Mouse (Mus musculus): ENCODE measurements around the gene Rad9a. TPM values are rescaled to one million over a fixed set of nuclear protein-coding genes. Genes with fewer than 3 reads are reported as not detected.

The Rad9a gene
- polyA plus RNA-seq, 1 experiment from 2014 or later = 24.1 TPM

DNA sequence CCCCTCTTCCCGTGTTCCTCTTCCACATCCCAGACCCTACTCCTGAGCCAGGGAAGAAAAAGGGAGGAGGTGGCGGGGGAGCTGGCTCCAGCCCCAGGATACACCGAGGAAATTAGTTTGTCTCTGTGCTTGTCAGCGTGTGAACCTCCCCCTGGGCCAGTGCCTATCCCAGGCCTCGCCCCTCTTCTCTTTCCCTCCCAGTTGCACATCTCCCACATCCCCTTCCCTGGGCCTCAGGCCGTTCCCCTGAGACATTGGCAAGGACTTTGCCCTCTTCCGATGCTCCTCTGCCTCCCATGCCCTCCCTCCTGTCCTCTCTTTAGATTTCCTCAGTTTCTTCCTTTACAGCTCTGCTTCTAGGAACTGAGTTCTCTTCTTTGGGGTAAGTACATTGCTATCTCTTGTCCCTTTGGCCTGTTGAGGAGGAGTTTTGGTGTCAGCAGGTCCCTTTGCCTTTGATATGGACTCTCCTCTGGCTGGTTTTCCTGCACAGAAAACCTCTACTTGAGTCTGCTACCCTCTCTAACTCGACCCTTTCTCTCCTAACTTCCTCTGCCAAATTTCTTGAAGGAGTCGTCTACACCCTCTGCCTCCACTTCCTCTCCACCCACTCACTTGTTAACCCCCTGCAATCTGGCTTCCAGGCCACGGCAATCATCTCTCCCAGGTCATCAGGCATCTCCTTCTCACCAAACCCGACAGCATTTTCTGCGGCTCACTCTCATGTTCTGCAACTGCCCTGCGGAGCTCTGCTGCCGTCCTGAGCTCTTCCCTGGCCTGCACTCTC is 19.7 kb upstream of the Rad9a start:
- peak overlapping the region; percentile 24; the same call in 1 of the 2 replicates for H3K27ac ChIP-seq (ENCODE audit: low read depth, low read length)
- H3K4me3 ChIP-seq (ENCODE audit: low read depth, low read length) = no peak overlapping the region
- H3K9ac ChIP-seq (ENCODE audit: low read depth, low read length) = 0 out of 2 replicates have a peak overlapping the region, but pooled peaks have one; percentile 22
- H3K36me3 ChIP-seq (ENCODE audit: control insufficient read depth, insufficient read depth, low read length) = no peaks in the 10 kb centered on the region
- H3K4me1 ChIP-seq (ENCODE audit: control insufficient read depth, insufficient read depth, low read length) = peaks cover 34% of the 10 kb centered on the region
- 30% methylated on average over 14 of the region's 14 CpGs for WGBS (ENCODE audit: insufficient replicate concordance)
- H3K4me2 ChIP-seq = peak overlapping the region; percentile 3
- ATAC-seq (replicated peaks; ENCODE audit: insufficient number of reproducible peaks, low FRiP score, low TSS enrichment) = no peak
- H3K27me3 ChIP-seq (ENCODE audit: control insufficient read depth, insufficient read depth, low read length) = peaks cover 25% of the 10 kb centered on the region
- no peaks in the 10 kb centered on the region for H3K9me3 ChIP-seq (replicated peaks; ENCODE audit: control insufficient read depth, low read length)

DNA sequence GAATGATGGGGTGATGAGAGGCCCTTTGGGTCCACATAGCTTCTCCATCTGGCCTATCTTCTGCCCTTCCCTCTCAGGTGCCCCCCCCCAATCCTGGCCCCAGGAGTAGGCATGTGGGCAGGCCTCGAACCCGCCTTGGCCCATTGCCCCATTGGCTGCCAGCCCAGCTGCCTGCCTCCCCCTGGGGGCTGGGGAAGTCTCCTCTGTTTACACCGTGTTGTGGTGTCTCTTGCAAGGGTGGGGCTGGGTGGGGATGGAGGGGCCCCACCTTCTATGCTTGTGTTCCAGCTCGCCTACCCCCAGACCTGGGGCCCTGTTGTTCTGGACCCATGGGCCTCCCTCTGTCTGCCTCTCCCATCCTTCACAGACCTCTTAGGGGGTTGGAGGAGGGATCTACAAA is 19.0 kb upstream of the Rad9a start:
- H3K9ac ChIP-seq (ENCODE audit: low read depth, low read length) = no peak overlapping the region
- H3K4me2 ChIP-seq = peak overlapping the region; percentile 3; the same call in 1 of the 2 replicates
- no peaks in the 10 kb centered on the region for H3K9me3 ChIP-seq (replicated peaks; ENCODE audit: control insufficient read depth, low read length)
- no peaks in the 10 kb centered on the region for H3K36me3 ChIP-seq (ENCODE audit: control insufficient read depth, insufficient read depth, low read length)
- peaks cover 32% of the 10 kb centered on the region for H3K27me3 ChIP-seq (ENCODE audit: control insufficient read depth, insufficient read depth, low read length)
- peak; percentile 60 for ATAC-seq (replicated peaks; ENCODE audit: insufficient number of reproducible peaks, low FRiP score, low TSS enrichment)
- 54% methylated on average over 4 of the region's 4 CpGs for WGBS (ENCODE audit: insufficient replicate concordance)
- no peak overlapping the region for H3K27ac ChIP-seq (ENCODE audit: low read depth, low read length)
- H3K4me3 ChIP-seq (ENCODE audit: low read depth, low read length) = no peak overlapping the region
- peaks cover 38% of the 10 kb centered on the region for H3K4me1 ChIP-seq (ENCODE audit: control insufficient read depth, insufficient read depth, low read length)

DNA sequence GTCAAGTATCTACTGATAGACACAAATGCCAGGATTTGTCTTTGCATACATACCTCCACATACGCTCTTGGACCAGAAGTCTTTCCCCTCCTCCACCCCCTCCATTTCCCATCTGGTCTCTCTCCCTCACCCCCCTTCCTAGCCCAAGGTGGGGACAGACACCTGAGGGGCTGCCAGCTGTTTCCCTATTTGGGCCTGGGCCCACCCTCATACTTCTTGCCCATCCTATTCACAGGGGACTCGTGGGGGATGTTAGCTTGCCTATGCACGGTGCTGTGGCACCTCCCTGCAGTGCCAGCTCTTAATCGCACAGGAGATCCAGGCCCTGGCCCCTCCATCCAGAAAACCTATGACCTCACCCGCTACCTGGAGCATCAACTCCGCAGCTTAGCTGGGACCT is 18.5 kb upstream of the Rad9a start:
- Histone ChIP-seq H3K4me3 (ENCODE audit: low read depth, low read length) (no peak overlapping the region), H3K4me2 (peak overlapping the region; percentile 3; the same call in 1 of the 2 replicates), H3K9me3 (replicated peaks; ENCODE audit: control insufficient read depth, low read length) (no peaks in the 10 kb centered on the region), H3K27ac (ENCODE audit: low read depth, low read length) (no peak overlapping the region), H3K27me3 (ENCODE audit: control insufficient read depth, insufficient read depth, low read length) (peaks cover 36% of the 10 kb centered on the region), H3K36me3 (ENCODE audit: control insufficient read depth, insufficient read depth, low read length) (no peaks in the 10 kb centered on the region), H3K4me1 (ENCODE audit: control insufficient read depth, insufficient read depth, low read length) (peaks cover 40% of the 10 kb centered on the region), H3K9ac (ENCODE audit: low read depth, low read length) (no peak overlapping the region)
- ATAC-seq (replicated peaks; ENCODE audit: insufficient number of reproducible peaks, low FRiP score, low TSS enrichment) = no peak
- WGBS (ENCODE audit: insufficient replicate concordance) = 77% methylated on average over 6 of the region's 6 CpGs

DNA sequence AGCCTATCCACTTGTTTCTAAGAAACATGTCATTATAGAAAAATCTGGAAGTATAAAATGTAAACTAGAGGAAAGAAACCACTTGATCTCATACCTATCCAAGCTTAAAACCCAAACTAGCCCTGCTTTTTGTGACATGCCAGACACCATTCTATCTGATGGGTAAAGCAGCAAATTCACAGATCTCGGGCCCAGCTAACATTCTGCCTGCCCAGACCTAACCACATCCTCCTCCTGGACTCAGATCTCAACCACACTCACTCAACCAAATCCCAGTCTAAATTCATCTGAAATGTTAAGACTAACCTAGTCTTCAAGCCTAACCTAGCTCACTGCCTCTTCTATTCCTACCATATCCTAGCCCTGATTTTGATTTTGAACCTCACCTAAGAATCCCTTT is 17.3 kb upstream of the Rad9a start:
- H3K9ac ChIP-seq (ENCODE audit: low read depth, low read length) = no peak overlapping the region
- no peaks in the 10 kb centered on the region for H3K36me3 ChIP-seq (ENCODE audit: control insufficient read depth, insufficient read depth, low read length)
- H3K4me3 ChIP-seq (ENCODE audit: low read depth, low read length) = no peak overlapping the region
- 70% methylated on average over 1 of the region's 1 CpGs for WGBS (ENCODE audit: insufficient replicate concordance)
- no peak overlapping the region for H3K4me2 ChIP-seq
- peaks cover 48% of the 10 kb centered on the region for H3K4me1 ChIP-seq (ENCODE audit: control insufficient read depth, insufficient read depth, low read length)
- no peak overlapping the region for H3K27ac ChIP-seq (ENCODE audit: low read depth, low read length)
- ATAC-seq (replicated peaks; ENCODE audit: insufficient number of reproducible peaks, low FRiP score, low TSS enrichment) = no peak
- H3K27me3 ChIP-seq (ENCODE audit: control insufficient read depth, insufficient read depth, low read length) = peaks cover 47% of the 10 kb centered on the region
- no peaks in the 10 kb centered on the region for H3K9me3 ChIP-seq (replicated peaks; ENCODE audit: control insufficient read depth, low read length)

DNA sequence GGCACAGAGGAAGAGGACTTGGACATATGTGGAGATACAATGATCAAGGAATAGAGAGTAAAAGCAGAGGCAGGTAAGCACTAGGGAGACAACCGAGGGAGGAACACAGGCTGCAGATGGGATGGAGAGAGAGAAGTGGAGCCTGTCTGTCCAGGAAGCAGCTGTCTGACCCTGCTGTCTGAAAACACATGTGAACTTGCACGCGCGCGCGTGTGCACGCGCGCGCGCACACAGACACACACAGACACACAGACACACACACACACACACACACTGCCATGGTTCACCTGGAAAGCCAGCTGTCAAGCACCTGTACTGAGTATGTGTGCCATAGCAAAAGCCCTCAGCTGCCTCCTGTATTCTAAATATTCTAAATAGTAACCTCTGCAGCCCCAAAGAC is 16.8 kb upstream of the Rad9a start:
- no peak overlapping the region for H3K4me2 ChIP-seq
- ATAC-seq (replicated peaks; ENCODE audit: insufficient number of reproducible peaks, low FRiP score, low TSS enrichment) = no peak
- no peaks in the 10 kb centered on the region for H3K36me3 ChIP-seq (ENCODE audit: control insufficient read depth, insufficient read depth, low read length)
- peaks cover 53% of the 10 kb centered on the region for H3K4me1 ChIP-seq (ENCODE audit: control insufficient read depth, insufficient read depth, low read length)
- H3K9me3 ChIP-seq (replicated peaks; ENCODE audit: control insufficient read depth, low read length) = no peaks in the 10 kb centered on the region
- peaks cover 52% of the 10 kb centered on the region for H3K27me3 ChIP-seq (ENCODE audit: control insufficient read depth, insufficient read depth, low read length)
- H3K27ac ChIP-seq (ENCODE audit: low read depth, low read length) = no peak overlapping the region
- no peak overlapping the region for H3K9ac ChIP-seq (ENCODE audit: low read depth, low read length)
- no peak overlapping the region for H3K4me3 ChIP-seq (ENCODE audit: low read depth, low read length)
- WGBS (ENCODE audit: insufficient replicate concordance) = 78% methylated on average over 11 of the region's 11 CpGs

DNA sequence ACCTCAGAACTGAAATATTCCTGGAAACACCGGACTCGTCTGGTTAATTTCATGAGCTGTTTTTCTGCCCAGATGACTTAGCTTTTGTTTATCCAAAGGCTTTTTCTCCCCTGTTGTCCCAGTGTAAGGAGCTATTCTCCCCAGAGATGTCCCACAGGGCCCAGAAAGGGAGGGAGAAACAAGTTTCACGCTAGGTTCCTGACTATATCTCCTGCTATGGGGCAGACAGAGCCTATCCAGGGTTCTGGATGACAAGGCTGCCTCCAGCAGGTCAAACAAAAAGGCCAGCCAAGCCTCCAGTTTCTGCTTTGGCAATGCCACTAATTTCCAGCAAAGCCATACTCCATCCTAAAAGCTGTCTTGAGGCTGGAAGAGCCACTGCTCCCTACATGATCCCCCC is 16.4 kb upstream of the Rad9a start:
- H3K27ac ChIP-seq (ENCODE audit: low read depth, low read length) = no peak overlapping the region
- no peaks in the 10 kb centered on the region for H3K9me3 ChIP-seq (replicated peaks; ENCODE audit: control insufficient read depth, low read length)
- WGBS (ENCODE audit: insufficient replicate concordance) = 50% methylated on average over 3 of the region's 3 CpGs
- no peak overlapping the region for H3K4me2 ChIP-seq
- H3K27me3 ChIP-seq (ENCODE audit: control insufficient read depth, insufficient read depth, low read length) = peaks cover 56% of the 10 kb centered on the region
- peaks cover 57% of the 10 kb centered on the region for H3K4me1 ChIP-seq (ENCODE audit: control insufficient read depth, insufficient read depth, low read length)
- no peak overlapping the region for H3K4me3 ChIP-seq (ENCODE audit: low read depth, low read length)
- H3K36me3 ChIP-seq (ENCODE audit: control insufficient read depth, insufficient read depth, low read length) = no peaks in the 10 kb centered on the region
- H3K9ac ChIP-seq (ENCODE audit: low read depth, low read length) = no peak overlapping the region
- no peak for ATAC-seq (replicated peaks; ENCODE audit: insufficient number of reproducible peaks, low FRiP score, low TSS enrichment)

DNA sequence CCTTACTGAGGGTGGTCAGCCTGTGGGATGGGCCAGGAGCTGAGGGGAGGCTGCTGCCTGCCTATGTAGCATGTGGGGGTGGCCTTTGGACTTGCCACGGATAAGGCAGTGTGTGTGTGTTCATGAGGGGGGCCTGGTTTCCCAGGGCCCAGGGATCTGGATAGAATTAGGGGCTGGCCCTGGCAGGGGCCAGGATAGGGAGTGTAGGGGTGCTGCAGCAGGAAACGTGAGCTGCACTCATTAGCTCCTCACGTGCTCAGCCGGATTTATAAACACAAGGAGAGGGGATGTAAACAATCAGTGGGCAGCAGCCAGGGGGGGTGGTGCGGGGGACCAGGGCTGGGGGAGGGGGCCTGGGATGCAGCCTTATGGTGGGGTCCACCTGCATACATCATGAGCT is 15.7 kb upstream of the Rad9a start:
- Histone ChIP-seq H3K4me3 (ENCODE audit: low read depth, low read length) (no peak overlapping the region), H3K9me3 (replicated peaks; ENCODE audit: control insufficient read depth, low read length) (no peaks in the 10 kb centered on the region), H3K27me3 (ENCODE audit: control insufficient read depth, insufficient read depth, low read length) (peaks cover 58% of the 10 kb centered on the region), H3K36me3 (ENCODE audit: control insufficient read depth, insufficient read depth, low read length) (no peaks in the 10 kb centered on the region), H3K27ac (ENCODE audit: low read depth, low read length) (no peak overlapping the region), H3K9ac (ENCODE audit: low read depth, low read length) (no peak overlapping the region; the same call in 1 of the 2 replicates), H3K4me1 (ENCODE audit: control insufficient read depth, insufficient read depth, low read length) (peaks cover 60% of the 10 kb centered on the region), H3K4me2 (peak overlapping the region; percentile 20; the same call in 1 of the 2 replicates)
- WGBS (ENCODE audit: insufficient replicate concordance) = 14% methylated on average over 5 of the region's 5 CpGs
- ATAC-seq (replicated peaks; ENCODE audit: insufficient number of reproducible peaks, low FRiP score, low TSS enrichment) = no peak

DNA sequence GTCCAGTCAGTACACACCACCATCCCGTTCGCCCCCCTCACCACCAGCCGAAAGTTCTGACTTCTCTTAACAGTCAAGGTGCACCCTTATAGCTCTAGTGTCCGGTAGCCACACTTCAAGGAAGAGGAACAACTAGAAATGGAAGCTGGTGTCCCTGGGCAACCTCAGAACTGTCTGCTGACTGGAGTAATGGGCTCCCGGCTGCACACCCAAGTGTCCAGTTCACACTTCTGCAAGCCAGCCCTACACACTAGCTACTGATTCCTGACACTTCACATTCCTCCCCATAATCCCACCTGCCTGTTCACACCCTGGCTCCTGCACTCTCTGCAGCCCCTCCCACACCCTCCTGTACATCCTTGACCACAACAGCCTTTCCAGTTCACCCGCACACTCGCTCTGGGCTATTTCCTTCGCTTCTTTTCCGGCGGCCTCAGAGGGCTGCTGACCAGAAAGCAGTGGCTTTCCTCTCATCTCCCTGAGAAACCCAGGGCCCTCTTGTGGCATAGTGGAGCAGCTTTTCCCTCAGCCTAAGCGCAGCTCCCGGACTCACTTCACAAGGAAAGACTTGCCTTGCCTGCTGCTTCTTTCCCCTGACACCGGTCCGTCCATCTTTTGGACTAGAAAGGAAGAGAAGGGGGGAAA is 14.7 kb upstream of the Rad9a start:
- peak overlapping the region; percentile 6 for H3K4me3 ChIP-seq (ENCODE audit: low read depth, low read length)
- no peak overlapping the region for H3K27ac ChIP-seq (ENCODE audit: low read depth, low read length)
- peaks cover 60% of the 10 kb centered on the region for H3K27me3 ChIP-seq (ENCODE audit: control insufficient read depth, insufficient read depth, low read length)
- H3K4me2 ChIP-seq = peak overlapping the region; percentile 49
- H3K4me1 ChIP-seq (ENCODE audit: control insufficient read depth, insufficient read depth, low read length) = peaks cover 51% of the 10 kb centered on the region
- 16% methylated on average over 14 of the region's 14 CpGs for WGBS (ENCODE audit: insufficient replicate concordance)
- H3K9me3 ChIP-seq (replicated peaks; ENCODE audit: control insufficient read depth, low read length) = no peaks in the 10 kb centered on the region
- H3K9ac ChIP-seq (ENCODE audit: low read depth, low read length) = peak overlapping the region; percentile 47; the same call in 1 of the 2 replicates
- H3K36me3 ChIP-seq (ENCODE audit: control insufficient read depth, insufficient read depth, low read length) = no peaks in the 10 kb centered on the region
- no peak for ATAC-seq (replicated peaks; ENCODE audit: insufficient number of reproducible peaks, low FRiP score, low TSS enrichment)

All from heart, embryonic 11.5 days (tissue).